Mouse (Mus musculus) heart, adult 2 months (tissue): Measurements from ENCODE around the gene Rab11fip5.

Experiments
- CTCF ChIP-seq: fragments of 200-600 bp; IDR thresholded peaks from 2 replicates; pipeline ENCODE4 v1.8.1; 2022; ENCODE audit warnings: antibody characterized with exemption, mild to moderate bottlenecking, moderate library complexity
- EP300 ChIP-seq: fragments of 200-500 bp; IDR thresholded peaks from 2 replicates; pipeline ENCODE4 v1.6.1; 2011; ENCODE audit warnings: low read depth, low read length, control low read depth; ENCODE audit not compliant: insufficient read depth
- POLR2A ChIP-seq: fragments of 200-500 bp; IDR thresholded peaks from 2 replicates; pipeline ENCODE4 v1.6.1; 2011; ENCODE audit warnings: mild to moderate bottlenecking, low read depth, low read length, control low read depth; ENCODE audit not compliant: insufficient read depth

GRCm38 (mm10) chr6:85335352-85335751, 39.1 kb downstream of the Rab11fip5 start:
- TF ChIP-seq CTCF (no peak), POLR2A (no peak), EP300 (no peak)
